Comparison of ENCODE assay signal across 9 mouse cellular contexts in genomic region chr12:21165891-21166342, GRCm38 (mm10).
DNase-seq lines count a peak whose midpoint lies in the region; ATAC-seq and TF ChIP-seq lines count a peak whose summit lies in the region.
"Had no signal": no experiment of that assay in that cellular context is flagged by ENCODE, and none has a peak within 500 bp of the region (broad histone marks: within the 10 kb centered on the region; RNA-seq: fewer than 3 reads in every experiment).

No protein-coding gene starts in this region.

- H3K4me2 ChIP-seq in liver, embryonic 16.5 days (ENCODE audit: low read depth, low read length): no peak overlapping the region
- H3K4me2 ChIP-seq in liver, embryonic 11.5 days: no peak overlapping the region
- no peak overlapping the region for H3K4me2 ChIP-seq in hindbrain, postnatal 0 days (ENCODE audit: low read depth, low read length)
- H3K4me2 ChIP-seq: limb, embryonic 15.5 days had no signal

- TF ChIP-seq CTCF in hindbrain, postnatal 0 days (IDR thresholded peaks at IDR 0.05; ENCODE audit: low read depth): no peak

- DNase-seq in adrenal gland, postnatal 10 days: peak; percentile 36
- DNase-seq in adrenal gland, adult 8-10 months: no peak
- no peak for DNase-seq in liver, embryonic 11.5 days (ENCODE audit: low spot score)
- peak; percentile 66 for DNase-seq in layer of hippocampus, adult 9-11 months
- peak; percentile 38 for DNase-seq in skeletal muscle tissue, adult 2 months (ENCODE audit: low read depth, low spot score)
- no peak for DNase-seq in thymus, postnatal 25 days
- no peak for DNase-seq in hindbrain, postnatal 0 days (ENCODE audit: low spot score)

- no peaks in the 10 kb centered on the region for H3K27me3 ChIP-seq in liver, embryonic 16.5 days (ENCODE audit: control insufficient read depth, insufficient read depth, low read depth, low read length)
- no peaks in the 10 kb centered on the region for H3K27me3 ChIP-seq in liver, embryonic 11.5 days (replicated peaks; ENCODE audit: control insufficient read depth, insufficient read depth, low read length)
- no peaks in the 10 kb centered on the region for H3K27me3 ChIP-seq in hindbrain, postnatal 0 days (ENCODE audit: insufficient read depth, low read length)
- H3K27me3 ChIP-seq: limb, embryonic 15.5 days had no signal

- H3K27ac ChIP-seq in liver, embryonic 16.5 days (ENCODE audit: low read length): no peak overlapping the region
- H3K27ac ChIP-seq in liver, embryonic 11.5 days (ENCODE audit: low read depth, low read length): no peak overlapping the region
- H3K27ac ChIP-seq in hindbrain, postnatal 0 days: no peak overlapping the region; the same call in 1 of the 2 replicates
- H3K27ac ChIP-seq: limb, embryonic 15.5 days had no signal

- no peaks in the 10 kb centered on the region for H3K9me3 ChIP-seq in liver, embryonic 16.5 days (replicated peaks; ENCODE audit: control insufficient read depth, low read length)
- no peaks in the 10 kb centered on the region for H3K9me3 ChIP-seq in liver, embryonic 11.5 days (ENCODE audit: control insufficient read depth, low read length)
- no peaks in the 10 kb centered on the region for H3K9me3 ChIP-seq in hindbrain, postnatal 0 days (ENCODE audit: low read length)
- H3K9me3 ChIP-seq: limb, embryonic 15.5 days had no signal

- no peak overlapping the region for H3K9ac ChIP-seq in liver, embryonic 16.5 days (ENCODE audit: low read depth, low read length)
- H3K9ac ChIP-seq in liver, embryonic 11.5 days (ENCODE audit: low read depth, low read length): no peak overlapping the region
- no peak overlapping the region for H3K9ac ChIP-seq in hindbrain, postnatal 0 days (replicated peaks; ENCODE audit: low read length)
- H3K9ac ChIP-seq: limb, embryonic 15.5 days had no signal

- WGBS in liver, embryonic 16.5 days (ENCODE audit: insufficient replicate concordance): 49% methylated on average over 7 of the region's 7 CpGs
- 66% methylated on average over 7 of the region's 7 CpGs for WGBS in liver, embryonic 11.5 days
- 65% methylated on average over 7 of the region's 7 CpGs for WGBS in hindbrain, postnatal 0 days

- peaks cover 21% of the 10 kb centered on the region for H3K4me1 ChIP-seq in liver, embryonic 16.5 days (ENCODE audit: control insufficient read depth, low read depth, low read length)
- peaks cover 21% of the 10 kb centered on the region for H3K4me1 ChIP-seq in liver, embryonic 11.5 days (replicated peaks; ENCODE audit: control insufficient read depth, insufficient read depth, low read length)
- no peaks in the 10 kb centered on the region for H3K4me1 ChIP-seq in hindbrain, postnatal 0 days (ENCODE audit: insufficient read depth, low read length)

- H3K4me3 ChIP-seq in liver, embryonic 16.5 days (ENCODE audit: low read depth, low read length): no peak overlapping the region
- no peak overlapping the region for H3K4me3 ChIP-seq in liver, embryonic 11.5 days (ENCODE audit: low read depth, low read length)
- H3K4me3 ChIP-seq in hindbrain, postnatal 0 days (ENCODE audit: low read length): no peak overlapping the region
- H3K4me3 ChIP-seq: limb, embryonic 15.5 days had no signal

- no peaks in the 10 kb centered on the region for H3K36me3 ChIP-seq in liver, embryonic 16.5 days (ENCODE audit: control insufficient read depth, insufficient read depth)
- 0 out of 2 replicates have a peak, but pooled peaks cover 2% of the 10 kb centered on the region for H3K36me3 ChIP-seq in liver, embryonic 11.5 days (ENCODE audit: control insufficient read depth, insufficient read depth, low read length)
- H3K36me3 ChIP-seq in hindbrain, postnatal 0 days (ENCODE audit: insufficient read depth, low read length): 0 out of 2 replicates have a peak, but pooled peaks cover 4% of the 10 kb centered on the region

- peak; percentile 28; the same call in 1 of the 2 replicates for ATAC-seq in liver, embryonic 16.5 days (ENCODE audit: low read depth)
- ATAC-seq in liver, embryonic 11.5 days (replicated peaks; ENCODE audit: low FRiP score): no peak
- no peak for ATAC-seq in hindbrain, postnatal 0 days

Comparison
In these comparisons a context has a peak if more than half of its experiments do, and no peak if none do; other contexts are left out.
1. DNase-seq: peak in adrenal gland, postnatal 10 days (single experiment), layer of hippocampus, adult 9-11 months (single experiment) and skeletal muscle tissue, adult 2 months (single experiment); none in adrenal gland, adult 8-10 months (single experiment), liver, embryonic 11.5 days (single experiment), thymus, postnatal 25 days (single experiment) and hindbrain, postnatal 0 days (single experiment).